Mouse (Mus musculus) CD4-positive, CD25-positive, alpha-beta regulatory T cell, adult 2 months (primary cell): Measurements from ENCODE around the gene Mnat1.
"Not testable (repeated sequence)": the region's sequence is repeated elsewhere in the genome, so short reads cannot be mapped to it uniquely, and the experiment has no call there.

ENCODE experiments used
- DNase-seq: peaks from one replicate; pipeline ENCODE4 v3.0.0-alpha.2; 2012; ENCODE audit warnings: low read depth, low spot score

Mnat1 gene

GRCm38 (mm10) chr12:73123093-73124041 lies at the start of gene Mnat1:
Gene Mnat1, plus strand, starts transcription at chr12:73123717.
- DNase-seq = peak; percentile 85

GRCm38 (mm10) chr12:73081828-73082227 lies 41.7 kb upstream of the Mnat1 start:
- not testable (repeated sequence) for DNase-seq

GRCm38 (mm10) chr12:73083773-73084172 lies 39.7 kb upstream of the Mnat1 start:
- DNase-seq = no peak

- no peak for DNase-seq
Observed at GRCm38 (mm10) chr12:73085739-73086630, 37.5 kb upstream of the Mnat1 start.

- DNase-seq = no peak
Observed at GRCm38 (mm10) chr12:73087086-73087485, 36.4 kb upstream of the Mnat1 start.

GRCm38 (mm10) chr12:73088500-73088899 lies 35.0 kb upstream of the Mnat1 start:
- no peak for DNase-seq

- DNase-seq = no peak
Observed at GRCm38 (mm10) chr12:73088911-73089310, 34.6 kb upstream of the Mnat1 start.

- DNase-seq = no peak
Observed at GRCm38 (mm10) chr12:73090672-73091335, 32.7 kb upstream of the Mnat1 start.

- no peak for DNase-seq
Observed at GRCm38 (mm10) chr12:73094189-73094588, 29.3 kb upstream of the Mnat1 start.

- DNase-seq = no peak
Observed at GRCm38 (mm10) chr12:73094605-73095004, 28.9 kb upstream of the Mnat1 start.

GRCm38 (mm10) chr12:73096177-73096576 lies 27.3 kb upstream of the Mnat1 start:
- not testable (repeated sequence) for DNase-seq

GRCm38 (mm10) chr12:73098593-73098992 lies 24.9 kb upstream of the Mnat1 start:
- no peak for DNase-seq

- DNase-seq = no peak
Observed at GRCm38 (mm10) chr12:73103713-73104112, 19.8 kb upstream of the Mnat1 start.

- DNase-seq = no peak
Observed at GRCm38 (mm10) chr12:73107821-73108220, 15.7 kb upstream of the Mnat1 start.

- DNase-seq = peak; percentile 24
Observed at GRCm38 (mm10) chr12:73110431-73111111, 12.9 kb upstream of the Mnat1 start.

GRCm38 (mm10) chr12:73111561-73112325 lies 11.8 kb upstream of the Mnat1 start:
- DNase-seq = peak; percentile 28

- peak; percentile 50 for DNase-seq
Observed at GRCm38 (mm10) chr12:73112326-73113087, 11.0 kb upstream of the Mnat1 start.

- peak; percentile 27 for DNase-seq
Observed at GRCm38 (mm10) chr12:73113196-73113595, 10.3 kb upstream of the Mnat1 start, which contains the start of gene Six4. Gene Six4, minus strand, starts transcription at chr12:73113456.

- no peak for DNase-seq
Observed at GRCm38 (mm10) chr12:73125250-73125649, 1.7 kb downstream of the Mnat1 start.
